Mouse (Mus musculus): ENCODE measurements at regions not wholly inside any gene's neighbourhood (a gene's known extent, or its start where the extent isn't known, plus 50 kb on each side); places are given as distances from the start of the nearest gene placed in this dataset.

- ATAC-seq (ENCODE audit: insufficient read depth), result no peak
- no peaks in the 10 kb centered on the region for H3K9me3 ChIP-seq (ENCODE audit: control insufficient read depth, low read length)
- H3K27ac ChIP-seq, result no peak overlapping the region
- H3K4me2 ChIP-seq (ENCODE audit: low read depth), result no peak overlapping the region
- no peaks in the 10 kb centered on the region for H3K4me1 ChIP-seq (replicated peaks; ENCODE audit: control insufficient read depth in 2 of 2, insufficient read depth in 2 of 2, low read length in 1 of 2)
- no peak overlapping the region for H3K9ac ChIP-seq (replicated peaks)
- no peak overlapping the region for H3K4me3 ChIP-seq (ENCODE audit: insufficient read depth in 1 of 2, low read depth in 2 of 2, low read length in 2 of 2)
- no peak for TF ChIP-seq CTCF (IDR thresholded peaks at IDR 0.05; ENCODE audit: low read depth)
- TF ChIP-seq EP300 (IDR thresholded peaks at IDR 0.05; ENCODE audit: low read depth), result no peak
- 52% methylated on average over 3 of the region's 3 CpGs for WGBS (ENCODE audit: insufficient replicate concordance)
- H3K27me3 ChIP-seq (ENCODE audit: control insufficient read depth, insufficient read depth, low read length), result no peaks in the 10 kb centered on the region
- no peak for DNase-seq (ENCODE audit: low read depth in 3 of 3, low spot score in 3 of 3)
- H3K36me3 ChIP-seq (replicated peaks; ENCODE audit: control insufficient read depth, insufficient read depth, low read depth), result no peaks in the 10 kb centered on the region
Measured at GRCm38 (mm10) chr12:65594075-65594474, 368.8 kb downstream of the Wdr20rt start.

- 32% methylated on average over 1 of the region's 1 CpGs for WGBS (ENCODE audit: insufficient replicate concordance)
- no peak for TF ChIP-seq CTCF (IDR thresholded peaks at IDR 0.05; ENCODE audit: low read depth)
- TF ChIP-seq EP300 (IDR thresholded peaks at IDR 0.05; ENCODE audit: low read depth), result no peak
- H3K36me3 ChIP-seq (replicated peaks; ENCODE audit: control insufficient read depth, insufficient read depth, low read depth), result no peaks in the 10 kb centered on the region
- no peak overlapping the region for H3K4me2 ChIP-seq (ENCODE audit: low read depth)
- no peaks in the 10 kb centered on the region for H3K27me3 ChIP-seq (ENCODE audit: control insufficient read depth, insufficient read depth, low read length)
- no peak overlapping the region for H3K4me3 ChIP-seq (ENCODE audit: insufficient read depth in 1 of 2, low read depth in 2 of 2, low read length in 2 of 2)
- no peak for ATAC-seq (ENCODE audit: insufficient read depth)
- H3K27ac ChIP-seq, result no peak overlapping the region
- no peak for DNase-seq (ENCODE audit: low read depth in 3 of 3, low spot score in 3 of 3)
- no peaks in the 10 kb centered on the region for H3K9me3 ChIP-seq (ENCODE audit: control insufficient read depth, low read length)
- H3K9ac ChIP-seq (replicated peaks), result no peak overlapping the region
- H3K4me1 ChIP-seq (replicated peaks; ENCODE audit: control insufficient read depth in 2 of 2, insufficient read depth in 2 of 2, low read length in 1 of 2), result no peaks in the 10 kb centered on the region
Measured at GRCm38 (mm10) chr12:65644232-65644631, 418.9 kb downstream of the Wdr20rt start.

- Histone ChIP-seq H3K27me3 (ENCODE audit: control insufficient read depth, insufficient read depth, low read length) (no peaks in the 10 kb centered on the region), H3K4me2 (ENCODE audit: low read depth) (no peak overlapping the region), H3K36me3 (replicated peaks; ENCODE audit: control insufficient read depth, insufficient read depth, low read depth) (no peaks in the 10 kb centered on the region), H3K4me1 (replicated peaks; ENCODE audit: control insufficient read depth in 2 of 2, insufficient read depth in 2 of 2, low read length in 1 of 2) (no peaks in the 10 kb centered on the region), H3K9me3 (ENCODE audit: control insufficient read depth, low read length) (no peaks in the 10 kb centered on the region), H3K27ac (no peak overlapping the region), H3K9ac (replicated peaks) (no peak overlapping the region), H3K4me3 (ENCODE audit: insufficient read depth in 1 of 2, low read depth in 2 of 2, low read length in 2 of 2) (no peak overlapping the region)
- no peak for TF ChIP-seq CTCF (IDR thresholded peaks at IDR 0.05; ENCODE audit: low read depth)
- ATAC-seq (ENCODE audit: insufficient read depth) (no peak), DNase-seq (ENCODE audit: low read depth in 3 of 3, low spot score in 3 of 3) (no peak)
- 53% methylated on average over 1 of the region's 1 CpGs for WGBS (ENCODE audit: insufficient replicate concordance)
Measured at GRCm38 (mm10) chr12:65656772-65657171, 431.5 kb downstream of the Wdr20rt start.

GRCm38 (mm10) chr12:65671673-65672072 lies 446.4 kb downstream of the Wdr20rt start:
- ATAC-seq (ENCODE audit: insufficient read depth) (no peak), DNase-seq (ENCODE audit: low read depth in 3 of 3, low spot score in 3 of 3) (no peak)
- H3K36me3 ChIP-seq (replicated peaks; ENCODE audit: control insufficient read depth, insufficient read depth, low read depth), result no peaks in the 10 kb centered on the region
- no peaks in the 10 kb centered on the region for H3K27me3 ChIP-seq (ENCODE audit: control insufficient read depth, insufficient read depth, low read length)
- no peak overlapping the region for H3K4me3 ChIP-seq (ENCODE audit: insufficient read depth in 1 of 2, low read depth in 2 of 2, low read length in 2 of 2)
- H3K4me2 ChIP-seq (ENCODE audit: low read depth), result no peak overlapping the region
- no peak overlapping the region for H3K9ac ChIP-seq (replicated peaks)
- H3K9me3 ChIP-seq (ENCODE audit: control insufficient read depth, low read length), result no peaks in the 10 kb centered on the region
- WGBS (ENCODE audit: insufficient replicate concordance), result 62% methylated on average over 1 of the region's 1 CpGs
- TF ChIP-seq CTCF (IDR thresholded peaks at IDR 0.05; ENCODE audit: low read depth) (no peak), EP300 (IDR thresholded peaks at IDR 0.05; ENCODE audit: low read depth) (no peak)
- no peaks in the 10 kb centered on the region for H3K4me1 ChIP-seq (replicated peaks; ENCODE audit: control insufficient read depth in 2 of 2, insufficient read depth in 2 of 2, low read length in 1 of 2)
- no peak overlapping the region for H3K27ac ChIP-seq

GRCm38 (mm10) chr12:65673193-65673592 lies 447.9 kb downstream of the Wdr20rt start:
- Histone ChIP-seq H3K36me3 (replicated peaks; ENCODE audit: control insufficient read depth, insufficient read depth, low read depth) (no peaks in the 10 kb centered on the region), H3K4me1 (replicated peaks; ENCODE audit: control insufficient read depth in 2 of 2, insufficient read depth in 2 of 2, low read length in 1 of 2) (no peaks in the 10 kb centered on the region), H3K9me3 (ENCODE audit: control insufficient read depth, low read length) (no peaks in the 10 kb centered on the region), H3K27ac (no peak overlapping the region), H3K27me3 (ENCODE audit: control insufficient read depth, insufficient read depth, low read length) (no peaks in the 10 kb centered on the region), H3K4me3 (ENCODE audit: insufficient read depth in 1 of 2, low read depth in 2 of 2, low read length in 2 of 2) (no peak overlapping the region), H3K4me2 (ENCODE audit: low read depth) (no peak overlapping the region), H3K9ac (replicated peaks) (no peak overlapping the region)
- ATAC-seq (ENCODE audit: insufficient read depth), result no peak
- no peak for DNase-seq (ENCODE audit: low read depth in 3 of 3, low spot score in 3 of 3)
- WGBS (ENCODE audit: insufficient replicate concordance), result 63% methylated on average over 2 of the region's 2 CpGs
- TF ChIP-seq CTCF (IDR thresholded peaks at IDR 0.05; ENCODE audit: low read depth) (no peak), EP300 (IDR thresholded peaks at IDR 0.05; ENCODE audit: low read depth) (no peak)

All from liver, embryonic 14.5 days (tissue).